Mouse (Mus musculus) heart, postnatal 25 days (tissue): ENCODE measurements around the gene Tuba1a. TPM values are rescaled to one million over a fixed set of nuclear protein-coding genes. Genes with fewer than 3 reads are reported as not detected.
"Not testable (repeated sequence)": the region's sequence is repeated elsewhere in the genome, so short reads cannot be mapped to it uniquely, and the experiment has no call there.

ENCODE experiments used
- DNase-seq: peaks from one replicate; pipeline ENCODE4 v3.0.0; 2022; ENCODE audit warnings: low spot score
- intact Hi-C: fragments of 180-260 bp; cut with DNase I; formaldehyde crosslinking; loops from one replicate; pipeline ENCODE4 v1.15.1; 2025
- total RNA-seq, 2 experiments: library from RNA; stranded (reverse); gene quantifications; 2 replicates each; pipeline ENCODE4 v1.2.3; 2021

Gene Tuba1a
- total RNA-seq, 2 experiments from 2014 or later, result 99.4 to 105 TPM

DNA sequence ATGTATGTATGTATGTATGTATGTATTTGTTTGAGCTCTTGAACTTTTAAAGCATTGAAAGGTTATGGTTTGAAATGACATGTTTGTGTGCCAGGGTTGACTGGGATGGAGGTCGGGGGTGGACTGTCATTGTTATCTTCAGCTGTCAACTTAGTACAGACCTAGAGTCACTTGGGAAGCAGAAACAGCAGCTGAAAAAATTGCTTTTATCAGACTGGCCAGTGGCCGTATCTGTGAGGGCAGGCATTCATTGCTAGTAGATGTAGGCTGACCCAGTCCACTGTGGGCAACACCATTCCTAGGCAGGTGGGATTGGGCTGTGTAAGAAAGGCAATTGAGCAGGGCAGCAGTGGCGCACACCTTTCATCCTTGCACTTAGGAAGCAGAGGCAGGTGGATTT lies 6.0 kb upstream of the Tuba1a start:
- intact Hi-C loops, result no loop called here
- no peak for DNase-seq

DNA sequence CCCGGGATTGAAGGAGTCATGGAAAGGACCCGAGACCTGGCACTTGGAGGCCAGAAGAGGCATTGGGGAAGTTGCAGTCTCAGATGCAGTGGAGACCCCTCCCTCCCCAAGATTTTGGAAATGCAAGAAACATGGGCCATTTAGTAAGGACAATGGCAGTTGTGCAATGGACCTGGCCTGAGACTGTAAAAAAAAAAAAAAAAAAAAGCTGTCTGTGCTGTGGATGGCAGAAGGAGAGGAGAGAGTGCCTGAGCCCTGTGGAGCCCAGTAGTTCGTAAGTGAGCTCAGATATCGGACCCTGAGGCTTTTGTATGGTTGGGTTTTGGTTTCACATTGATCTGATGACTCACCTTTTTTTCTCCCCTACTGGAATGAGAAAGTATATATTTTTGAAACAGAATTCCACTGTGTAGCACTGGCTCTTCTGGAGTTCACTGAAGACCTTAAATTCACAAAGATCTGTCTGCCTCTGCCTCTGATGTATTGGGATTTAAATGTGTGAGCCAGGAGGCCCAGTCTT lies 5.5 kb upstream of the Tuba1a start:
- intact Hi-C loops, result no loop called here
- no peak for DNase-seq

DNA sequence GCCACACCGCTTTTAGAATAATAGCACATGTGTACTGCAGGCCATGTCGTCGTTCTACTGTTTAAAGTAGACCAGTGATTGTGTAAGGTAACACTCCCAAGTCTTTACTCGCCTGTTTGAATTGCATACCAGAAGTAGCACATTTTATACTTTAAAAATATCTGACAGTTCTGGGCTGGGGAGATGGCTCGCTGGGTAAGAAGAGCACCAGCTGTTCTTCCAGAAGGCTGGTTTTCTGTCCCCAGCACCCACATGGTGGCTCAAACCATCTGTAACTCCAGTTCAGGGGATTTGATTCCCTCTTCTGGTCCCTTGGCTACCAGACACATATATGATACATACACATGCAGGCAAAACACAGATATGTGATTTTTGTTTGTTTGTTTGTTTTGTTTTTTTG lies 4.0 kb upstream of the Tuba1a start:
- no peak for DNase-seq
- intact Hi-C loops, result no loop called here

DNA sequence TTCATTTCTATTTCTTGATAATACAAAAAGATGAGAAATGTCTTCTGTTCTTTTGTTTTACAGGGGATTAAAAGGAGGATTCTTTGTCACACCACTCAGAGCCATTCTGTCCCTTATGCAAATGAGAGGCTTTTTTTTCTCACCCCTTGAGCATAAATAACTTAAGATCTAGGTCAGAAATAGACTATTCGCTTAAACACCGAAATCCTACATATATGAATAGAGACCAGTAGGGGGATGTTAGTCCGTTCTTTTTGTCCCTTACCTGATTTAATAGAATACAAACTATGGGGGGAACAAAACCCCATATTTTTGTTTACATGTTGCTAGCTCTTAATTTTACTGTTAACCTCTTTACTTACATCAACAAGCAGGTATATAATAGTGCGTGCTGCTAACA lies 2.5 kb upstream of the Tuba1a start:
- no peak for DNase-seq
- intact Hi-C loops, result no loop called here

DNA sequence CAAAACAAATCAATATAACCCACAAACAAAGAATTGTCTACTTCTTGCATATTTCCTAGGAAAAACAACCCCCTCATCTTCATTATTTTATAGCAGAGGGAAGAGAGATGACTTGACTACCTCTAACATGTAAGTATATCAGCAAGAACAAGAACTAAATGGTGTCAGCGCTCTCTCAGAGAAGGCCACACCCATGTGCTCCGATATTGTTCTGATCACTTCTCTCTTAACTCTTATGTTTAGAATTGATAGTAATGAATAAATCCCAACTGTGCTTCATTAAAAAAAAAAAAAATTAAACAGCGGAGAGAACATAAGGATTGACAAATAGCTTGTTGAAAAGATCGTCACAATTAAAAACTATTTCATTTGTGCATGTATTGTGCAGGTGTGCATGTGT lies 1.8 kb upstream of the Tuba1a start:
- intact Hi-C loops, result no loop called here
- no peak for DNase-seq

DNA sequence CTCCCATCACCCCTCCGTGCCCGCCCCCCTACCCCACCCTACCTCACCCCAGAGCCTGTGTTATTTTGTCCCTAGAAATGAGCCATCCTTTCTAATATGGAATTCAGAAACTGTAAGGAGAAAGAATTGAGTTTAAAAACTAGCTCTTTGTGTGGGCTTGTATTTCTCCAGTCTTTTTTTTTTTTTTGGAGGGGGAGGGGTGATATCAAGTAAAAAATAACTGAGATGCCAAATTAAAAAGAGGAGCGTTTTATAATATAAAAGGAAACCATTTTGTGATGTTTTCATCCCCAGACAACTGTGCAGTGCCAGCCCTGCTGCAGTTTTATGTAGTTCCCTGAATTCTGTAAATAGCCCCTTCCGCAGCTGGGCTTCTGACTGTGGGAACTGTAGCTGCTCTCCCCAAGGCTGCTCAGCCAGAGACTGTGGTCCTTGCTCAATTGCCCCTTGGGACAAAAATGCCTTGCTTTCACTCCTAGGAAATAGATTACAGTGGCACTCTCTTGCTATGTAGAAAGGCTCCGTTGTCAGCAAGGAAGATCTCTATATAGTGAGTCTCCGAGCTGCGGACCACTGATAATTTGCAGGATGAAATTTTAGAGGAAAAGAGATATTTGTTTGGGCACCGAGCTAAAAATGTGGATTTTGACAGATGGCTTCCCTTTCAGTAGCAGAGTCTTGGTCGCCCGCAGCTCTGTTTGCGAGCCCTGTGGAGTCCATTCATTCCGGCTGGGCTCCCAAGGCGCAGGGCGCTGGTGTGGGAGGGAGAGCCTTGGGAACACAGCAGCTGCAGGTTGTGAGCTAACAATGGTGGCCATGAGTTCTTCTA lies 1.1 kb upstream of the Tuba1a start:
- intact Hi-C loops, result no loop called here
- no peak for DNase-seq

DNA sequence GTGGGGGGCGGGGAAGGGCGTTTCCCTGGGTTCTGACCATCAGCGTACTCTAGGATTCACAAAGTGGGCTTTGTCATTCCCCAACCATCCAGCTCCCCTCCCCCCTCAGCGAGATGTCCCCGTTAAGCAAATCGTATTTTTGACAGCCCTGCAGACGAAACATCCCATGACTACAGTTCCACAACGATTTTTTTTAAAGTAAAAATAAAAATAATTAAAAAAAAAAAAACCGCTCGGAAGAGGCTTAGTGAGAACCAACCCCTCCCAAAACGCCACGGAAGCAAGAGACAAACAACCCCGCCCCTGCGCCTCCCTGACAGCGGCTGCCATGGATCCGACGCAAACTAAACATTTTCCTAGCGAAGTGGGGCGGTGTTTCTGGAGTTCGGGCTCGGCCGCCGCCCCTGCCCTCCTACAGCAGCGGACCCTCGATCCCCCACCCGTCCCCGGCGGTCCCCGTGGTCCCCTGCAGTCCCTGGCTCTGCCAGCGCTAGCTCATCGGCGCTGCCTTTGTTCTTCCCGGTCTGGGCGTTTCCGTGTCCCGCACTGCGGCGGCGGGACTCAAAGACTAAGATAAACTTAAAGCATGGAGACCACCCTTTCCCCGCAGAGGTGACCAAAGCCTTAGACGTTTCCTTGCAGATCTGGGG lies 627 bp downstream of the Tuba1a start:
- DNase-seq, result peak; percentile 51
- intact Hi-C loops, result loop anchor here (1.0 to 2.0 kb wide), 3 partner anchors 18 to 40 kb away; partner anchors contain the start of gene Tuba1b

DNA sequence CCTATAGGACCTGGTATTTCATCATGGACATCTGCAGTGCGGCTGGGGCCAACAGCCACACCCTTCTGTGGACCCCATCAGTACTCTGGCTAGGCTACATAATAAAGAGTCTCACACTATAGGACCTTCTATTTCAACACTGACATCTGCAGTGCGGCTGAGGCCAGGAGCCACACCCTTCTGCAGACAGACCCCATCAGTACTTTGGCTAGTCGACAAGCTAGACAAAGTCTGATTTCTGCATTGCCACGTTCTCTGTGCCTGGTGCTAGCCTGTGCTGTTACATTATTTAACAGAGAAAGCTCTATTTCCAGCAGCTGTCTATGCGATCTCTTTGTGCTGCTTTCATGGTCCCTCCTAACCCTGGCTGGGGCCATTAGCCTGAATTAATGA lies 1.4 kb downstream of the Tuba1a start:
- no peak for DNase-seq
- intact Hi-C loops, result loop anchor here (2.0 kb wide), 2 partner anchors 17 to 33 kb away; partner anchors contain the start of gene Tuba1b

DNA sequence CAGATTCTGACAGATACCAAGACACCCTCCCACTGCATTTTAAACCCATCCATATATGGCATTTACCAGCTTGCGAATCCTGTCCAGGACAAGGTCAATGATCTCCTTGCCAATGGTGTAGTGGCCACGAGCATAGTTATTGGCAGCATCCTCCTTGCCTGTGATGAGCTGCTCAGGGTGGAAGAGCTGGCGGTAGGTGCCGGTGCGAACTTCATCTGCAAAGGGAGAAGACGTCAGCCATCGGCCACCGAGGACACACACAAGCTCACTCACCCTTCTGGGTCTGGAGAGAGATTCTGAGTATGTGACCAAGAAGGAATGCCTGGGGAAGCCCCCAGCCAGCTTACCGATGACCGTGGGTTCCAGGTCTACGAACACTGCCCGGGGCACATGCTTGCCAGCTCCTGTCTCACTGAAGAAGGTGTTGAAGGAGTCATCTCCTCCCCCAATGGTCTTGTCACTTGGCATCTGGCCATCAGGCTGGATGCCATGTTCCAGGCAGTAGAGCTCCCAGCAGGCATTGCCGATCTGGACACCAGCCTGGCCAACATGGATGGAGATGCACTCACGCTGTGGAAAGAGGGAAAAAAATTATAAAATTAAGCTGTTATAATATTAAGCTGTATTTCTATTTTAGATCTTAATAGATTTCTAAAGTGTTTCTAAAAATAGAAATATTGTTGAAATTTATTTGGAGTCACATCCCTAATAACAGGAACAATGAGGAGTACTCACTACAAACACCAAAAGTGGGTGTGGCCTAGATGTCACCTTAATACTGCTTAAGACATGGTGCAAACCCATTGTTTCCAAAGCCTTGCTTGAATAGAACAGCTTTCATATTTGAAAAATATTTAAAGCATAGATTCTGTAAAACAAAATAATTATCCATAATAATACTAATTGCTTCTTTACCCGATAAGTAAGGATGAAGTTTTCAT lies 2.1 kb downstream of the Tuba1a start:
- intact Hi-C loops, result loop anchor here (2.0 kb wide), 2 partner anchors 17 to 33 kb away; partner anchors contain the start of gene Tuba1b
- not testable (repeated sequence) for DNase-seq

DNA sequence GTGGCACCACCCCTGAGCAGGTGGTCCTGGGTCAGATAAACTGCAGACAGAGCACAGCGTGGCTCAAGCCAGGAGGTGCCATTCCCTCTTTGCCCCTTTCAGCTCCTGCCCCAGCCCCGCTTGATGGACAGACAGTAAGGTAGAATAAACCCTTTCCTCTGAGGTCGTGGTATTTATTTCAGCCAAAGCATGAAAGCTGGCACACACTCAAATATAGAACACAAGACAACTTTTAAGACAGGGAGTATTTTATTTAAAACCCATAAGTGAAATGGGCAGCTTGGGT lies 4.0 kb downstream of the Tuba1a start:
- no peak for DNase-seq
- intact Hi-C loops, result no loop called here

DNA sequence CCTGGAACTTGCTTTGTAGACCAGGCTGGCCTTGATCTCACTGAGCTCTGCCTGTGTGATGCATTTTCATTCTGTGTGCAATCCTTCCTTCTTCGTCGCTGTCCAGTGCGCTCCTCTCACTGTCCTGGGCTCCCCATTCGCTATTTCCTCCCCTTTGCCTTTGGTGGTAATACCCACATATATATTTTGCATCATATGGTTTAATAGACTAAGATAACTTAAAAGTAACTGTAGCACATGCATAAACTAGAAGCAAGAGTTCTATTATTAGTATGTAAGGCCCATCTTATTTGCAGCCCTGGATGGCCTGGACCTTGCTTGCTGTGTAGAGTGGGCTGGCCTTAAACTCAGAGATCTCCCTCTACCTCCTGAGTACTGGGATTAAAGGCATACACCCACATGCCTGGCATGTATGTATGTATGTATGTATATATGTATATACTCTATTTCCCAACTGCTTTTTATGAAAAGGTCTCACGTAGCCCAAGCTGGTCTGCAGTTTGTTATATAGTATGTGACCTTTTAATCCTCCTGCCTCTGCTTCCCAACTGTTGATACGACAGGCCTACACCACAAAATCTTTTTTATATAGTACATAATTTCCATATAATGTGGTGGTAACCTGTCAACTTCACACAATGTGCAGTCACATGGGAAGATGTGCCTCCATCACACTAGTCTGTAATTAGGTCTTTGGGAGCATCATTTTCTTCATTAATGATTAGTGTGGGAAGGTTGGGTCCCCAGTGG lies 4.5 kb downstream of the Tuba1a start:
- DNase-seq, result no peak
- intact Hi-C loops, result no loop called here

DNA sequence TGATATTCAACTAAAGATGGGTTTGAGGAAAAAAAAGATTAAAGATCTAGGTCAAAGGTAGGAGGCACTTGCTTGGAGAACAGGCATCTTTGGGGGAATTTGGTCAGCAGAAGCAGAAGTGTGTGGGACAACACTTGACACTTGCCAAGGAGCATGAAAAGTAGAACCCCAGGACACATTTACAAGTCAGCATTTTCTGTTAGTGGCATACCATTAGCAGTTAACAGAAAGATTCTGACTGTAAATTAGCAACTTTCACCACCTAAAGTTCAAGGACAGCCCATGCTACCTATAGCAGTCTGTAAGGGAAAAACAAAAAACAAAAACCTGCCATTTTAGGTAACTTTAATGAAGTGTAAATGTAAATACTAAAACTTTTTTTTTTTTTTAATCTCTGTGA lies 5.1 kb downstream of the Tuba1a start:
- intact Hi-C loops, result no loop called here
- no peak for DNase-seq

DNA sequence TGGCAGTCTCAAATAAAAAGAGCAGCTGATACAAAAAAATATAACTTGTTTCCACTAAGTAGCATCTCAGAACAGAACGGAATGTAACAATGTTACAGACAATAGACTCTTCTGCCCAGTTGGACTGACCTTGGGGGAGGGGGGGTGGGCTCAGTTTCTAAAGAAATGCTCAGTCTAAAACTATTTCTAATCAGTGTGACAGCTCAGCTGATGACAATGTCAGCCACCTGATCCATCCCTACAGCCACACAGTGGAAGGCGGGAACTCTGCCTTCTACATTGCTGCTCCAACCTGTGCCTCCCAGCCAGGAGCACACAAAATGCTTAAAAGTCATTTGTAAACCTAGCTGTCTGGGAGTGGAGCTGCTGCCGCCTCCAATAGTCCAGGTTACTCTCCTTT lies 5.6 kb downstream of the Tuba1a start:
- intact Hi-C loops, result no loop called here
- no peak for DNase-seq

DNA sequence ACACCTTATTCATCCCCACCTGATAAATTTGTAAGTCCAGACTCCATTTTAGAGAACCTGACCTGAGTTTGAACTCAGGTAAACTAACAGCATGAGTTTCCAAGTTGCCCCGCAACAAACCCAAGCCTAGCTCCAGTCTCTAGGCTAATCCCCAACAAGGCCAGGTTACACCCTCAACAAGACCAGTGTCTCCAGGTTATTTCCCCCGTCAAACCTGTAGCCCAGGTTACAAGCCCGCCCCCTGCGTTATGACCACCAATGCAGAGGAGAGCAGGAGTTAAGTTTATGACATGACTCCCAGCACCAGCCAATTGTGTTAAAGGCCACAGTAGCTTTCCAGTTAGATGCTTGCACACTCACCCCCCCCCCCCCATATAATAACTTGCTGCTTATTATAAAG lies 10.4 kb downstream of the Tuba1a start:
- DNase-seq, result no peak
- intact Hi-C loops, result no loop called here

DNA sequence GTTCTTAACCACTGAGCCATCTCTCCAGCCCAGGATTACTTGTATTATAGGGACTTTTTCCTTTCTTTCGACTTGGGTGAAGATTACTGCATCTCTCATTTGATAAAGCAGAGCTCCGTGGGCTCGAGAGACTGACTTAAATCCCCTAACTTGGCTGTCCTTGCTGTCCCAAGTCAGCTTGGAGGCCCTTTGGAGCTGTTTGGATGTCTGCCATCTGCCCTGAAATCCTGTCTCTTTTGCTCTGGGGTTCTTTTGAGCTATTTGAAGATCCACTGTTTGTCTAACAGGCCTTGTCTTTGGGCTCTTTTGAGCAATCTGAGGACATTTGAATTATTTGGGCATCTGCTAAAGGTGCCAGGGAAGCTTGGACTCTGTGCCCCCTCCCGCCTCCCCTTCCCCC lies 11.4 kb downstream of the Tuba1a start:
- intact Hi-C loops, result no loop called here
- DNase-seq, result no peak

DNA sequence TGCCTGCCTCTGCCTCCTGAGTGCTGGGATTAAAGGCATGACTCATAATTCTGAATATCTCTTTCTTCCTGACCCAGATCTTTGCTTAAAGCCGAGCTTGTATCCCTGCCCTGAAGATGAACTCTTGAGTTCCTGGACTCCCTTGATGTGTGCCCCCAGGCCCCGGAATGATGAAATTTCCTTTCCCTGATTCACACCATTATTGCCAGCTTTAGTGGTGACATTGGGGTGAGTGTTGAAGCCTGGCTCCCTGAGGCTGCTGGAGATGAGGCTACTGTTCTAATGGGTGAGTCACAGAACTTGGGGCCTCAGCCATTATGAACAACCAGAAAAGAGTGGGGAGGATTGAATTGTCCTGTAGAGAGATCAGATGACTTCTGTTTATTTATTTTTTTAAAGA lies 12.0 kb downstream of the Tuba1a start:
- no peak for DNase-seq
- intact Hi-C loops, result no loop called here

DNA sequence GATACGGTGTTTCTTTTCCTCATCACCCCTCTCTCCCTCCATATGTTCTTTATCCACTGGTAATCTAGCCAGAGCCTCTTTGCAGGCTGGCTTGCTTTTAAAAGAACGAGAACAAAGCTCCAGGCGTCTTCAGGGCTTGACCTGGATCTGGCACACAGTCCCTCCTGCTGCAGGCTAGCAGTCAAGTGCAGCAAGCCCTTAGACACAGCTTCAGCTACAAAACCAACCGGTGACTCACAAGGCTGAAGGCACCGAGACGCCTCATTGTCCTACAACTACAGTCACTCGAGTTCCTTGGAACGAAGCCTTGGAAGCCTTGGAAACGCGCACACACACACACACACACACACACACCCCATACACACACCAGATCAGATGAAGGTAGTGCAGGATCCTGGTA lies 12.7 kb downstream of the Tuba1a start:
- intact Hi-C loops, result no loop called here

DNA sequence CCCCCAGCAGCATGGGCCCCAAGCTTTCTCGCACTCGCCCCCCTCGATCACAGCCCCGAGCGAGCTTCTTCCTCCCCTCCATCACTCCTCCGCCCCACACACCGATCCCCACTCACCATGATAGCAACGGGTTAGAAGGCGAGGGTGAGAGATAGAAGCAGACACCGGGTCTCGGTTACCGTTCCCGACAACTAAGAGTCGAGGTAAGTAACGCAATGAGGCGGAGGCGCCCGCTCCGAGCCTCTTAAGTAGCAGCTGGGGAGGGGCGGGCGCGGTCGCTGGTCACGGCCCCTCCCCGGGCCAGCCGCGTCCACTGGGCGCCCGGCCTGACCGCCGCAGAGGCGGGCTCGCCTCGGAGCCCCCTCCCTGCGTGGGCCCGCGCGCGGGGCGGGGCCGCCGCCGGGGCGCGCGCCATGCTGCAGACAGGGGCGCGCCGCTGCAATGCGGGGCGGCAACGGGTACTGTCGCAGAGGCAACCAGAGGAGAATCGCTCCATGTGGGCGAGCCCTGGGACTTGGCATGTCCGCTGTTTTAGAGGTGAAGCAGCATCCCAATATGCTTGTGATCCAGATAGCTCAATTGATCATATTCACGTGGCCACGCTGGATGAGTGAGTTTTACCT lies 19.2 kb downstream of the Tuba1a start, which contains the start of gene Tuba1b:
TSS of gene Tuba1b (minus strand) at position 349 of the 623 bp plus-strand sequence.
- DNase-seq, result peak; percentile 91
- intact Hi-C loops, result loop anchor here (2.0 kb wide), 1 partner anchor 18 kb away; the partner anchor contains the start of genes Gm49450 and Tuba1a

More for the DNA sequence above, 12.7 kb downstream of the Tuba1a start:
- no peak for DNase-seq

DNA sequence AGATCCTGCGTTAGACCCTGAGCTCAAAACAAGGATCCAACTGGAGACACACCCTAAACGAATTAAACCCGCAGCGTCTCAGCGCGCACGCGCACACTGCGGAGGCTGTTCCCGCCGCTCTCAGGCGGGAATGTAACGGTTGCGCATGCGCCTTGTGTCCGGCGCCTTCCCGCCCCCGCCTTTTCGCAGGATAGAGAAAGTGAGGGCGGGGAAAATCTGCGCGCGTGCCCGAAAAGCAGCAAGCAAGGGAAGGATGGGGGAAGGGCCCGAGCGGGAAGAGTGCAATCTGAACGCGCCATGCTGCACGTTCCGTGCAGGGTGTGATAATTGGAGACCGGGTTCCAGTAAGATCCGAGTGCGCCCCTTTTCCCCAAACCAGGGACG lies 19.7 kb downstream of the Tuba1a start:
- intact Hi-C loops, result loop anchor here (2.0 kb wide), 1 partner anchor 19 kb away; the partner anchor contains the start of genes Gm49450 and Tuba1a
- DNase-seq, result peak; percentile 90
